Mouse (Mus musculus): ENCODE measurements around the gene Supt5. TPM values are rescaled to one million over a fixed set of nuclear protein-coding genes. Genes with fewer than 3 reads are reported as not detected.

Supt5 gene
- total and polyA plus RNA-seq, 3 experiments: 66.0 to 448 (median 156) TPM

GRCm38 (mm10) chr7:28344637-28345036, 6.1 kb upstream of the Supt5 start:
- Histone ChIP-seq H3K27ac (ENCODE audit: control insufficient read depth, low read depth, low read length) (no peak overlapping the region), H3K4me3 (ENCODE audit: control insufficient read depth in 1 of 2, insufficient read depth in 1 of 2, low read depth in 2 of 2, low read length in 2 of 2) (no peak overlapping the region), H3K4me1 (ENCODE audit: control insufficient read depth in 1 of 2, insufficient read depth in 2 of 2, low read length in 2 of 2) (peaks cover 0 to 11% of the 10 kb centered on the region in 2 experiments; a peak in 3 of 4 replicates), H3K27me3 (ENCODE audit: control insufficient read depth in 1 of 2, insufficient read depth in 2 of 2, low read length in 2 of 2) (no peaks in the 10 kb centered on the region), H3K36me3 (ENCODE audit: control insufficient read depth in 1 of 2, insufficient read depth in 2 of 2, low read length in 2 of 2) (peaks cover 0 to 7% of the 10 kb centered on the region in 2 experiments; a peak in 2 of 4 replicates), H3K79me2 (ENCODE audit: control insufficient read depth, insufficient read depth, low read length, poor library complexity) (no peaks in the 10 kb centered on the region), H3K9me3 (replicated peaks; ENCODE audit: insufficient read depth, low read length) (no peaks in the 10 kb centered on the region), H3K9ac (ENCODE audit: control insufficient read depth, low read depth, low read length, poor library complexity, severe bottlenecking) (peak overlapping the region; percentile 71)
- peak; percentile 72 to 97 (median 86) for TF ChIP-seq CTCF (IDR thresholded peaks at IDR 0.05 in 2 of 3, conservative IDR thresholded peaks at IDR 0.05 in 1 of 3; ENCODE audit: control insufficient read depth in 1 of 3, insufficient read depth in 1 of 3, low read depth in 2 of 3, low read length in 3 of 3, poor library complexity in 1 of 3, severe bottlenecking in 1 of 3)
- TF ChIP-seq SMC3 (IDR thresholded peaks at IDR 0.05; ENCODE audit: low read depth, low read length): peak; percentile 66
- 0 out of 2 replicates have a peak, but pooled peaks have one; percentile 46 for TF ChIP-seq MAX (IDR thresholded peaks at IDR 0.05; ENCODE audit: low read length)
- TF ChIP-seq ZC3H11A (IDR thresholded peaks at IDR 0.05; ENCODE audit: low read depth, low read length): peak; percentile 58
- peak; percentile 62; the same call in 1 of the 2 replicates for TF ChIP-seq MYC (IDR thresholded peaks at IDR 0.05; ENCODE audit: low read depth, low read length)
- TF ChIP-seq TAL1 (IDR thresholded peaks at IDR 0.05; ENCODE audit: low read length): no peak
- TF ChIP-seq RAD21 (IDR thresholded peaks at IDR 0.05; ENCODE audit: low read depth, low read length): peak; percentile 66
- no peak for TF ChIP-seq GATA1 (IDR thresholded peaks at IDR 0.05; ENCODE audit: low read depth, low read length)
- peak; percentile 66 for TF ChIP-seq MXI1 (IDR thresholded peaks at IDR 0.05; ENCODE audit: low read depth, low read length)
- peak; percentile 65; the same call in 1 of the 2 replicates for TF ChIP-seq SIN3A (IDR thresholded peaks at IDR 0.05; ENCODE audit: low read length)
- peak; percentile 87 for DNase-seq (ENCODE audit: low read depth, low spot score)

DNA sequence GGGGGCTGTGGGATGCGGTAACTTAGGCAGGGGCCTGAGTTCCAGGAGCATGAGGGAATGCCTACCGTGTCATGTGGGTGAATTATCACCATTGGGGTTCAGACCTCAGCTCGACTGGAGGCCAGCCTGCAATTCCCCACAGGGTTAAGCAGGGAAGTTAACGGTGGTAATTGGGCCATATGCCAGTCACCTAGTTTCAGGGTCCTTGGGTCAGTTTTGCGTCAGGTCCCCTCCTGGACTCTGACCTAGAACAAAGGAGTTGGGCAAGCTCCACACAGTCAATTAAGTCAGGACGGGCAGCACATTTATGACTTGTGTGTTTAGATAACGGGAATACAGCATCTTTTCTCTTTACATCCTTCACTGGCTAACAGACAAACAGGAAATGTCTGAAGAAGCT, 2.8 kb upstream of the Supt5 start:
- no peak for TF ChIP-seq USF1 (IDR thresholded peaks at IDR 0.05; ENCODE audit: low read depth, low read length)
- no peak for TF ChIP-seq HCFC1 (IDR thresholded peaks at IDR 0.05; ENCODE audit: low read depth, low read length)
- TF ChIP-seq MYC (IDR thresholded peaks at IDR 0.05; ENCODE audit: low read depth, low read length): no peak
- TF ChIP-seq CTCF (IDR thresholded peaks at IDR 0.05 in 2 of 3, conservative IDR thresholded peaks at IDR 0.05 in 1 of 3; ENCODE audit: control insufficient read depth in 1 of 3, insufficient read depth in 1 of 3, low read depth in 2 of 3, low read length in 3 of 3, poor library complexity in 1 of 3, severe bottlenecking in 1 of 3): no peak
- TF ChIP-seq SMC3 (IDR thresholded peaks at IDR 0.05; ENCODE audit: low read depth, low read length): no peak
- TF ChIP-seq ELF1 (IDR thresholded peaks at IDR 0.05; ENCODE audit: low read depth, low read length): no peak
- no peak for TF ChIP-seq ZKSCAN1 (IDR thresholded peaks at IDR 0.05; ENCODE audit: low read depth, low read length)
- TF ChIP-seq USF2 (IDR thresholded peaks at IDR 0.05; ENCODE audit: borderline replicate concordance in 1 of 2, insufficient read depth in 1 of 2, low read depth in 1 of 2, low read length in 2 of 2): no peak
- peaks cover 0 to 12% of the 10 kb centered on the region in 2 experiments; a peak in 2 of 4 replicates for H3K36me3 ChIP-seq (ENCODE audit: control insufficient read depth in 1 of 2, insufficient read depth in 2 of 2, low read length in 2 of 2)
- peaks cover 21% of the 10 kb centered on the region for H3K79me2 ChIP-seq (ENCODE audit: control insufficient read depth, insufficient read depth, low read length, poor library complexity)
- H3K4me3 ChIP-seq (ENCODE audit: control insufficient read depth in 1 of 2, insufficient read depth in 1 of 2, low read depth in 2 of 2, low read length in 2 of 2): no peak overlapping the region
- no peak overlapping the region for H3K27ac ChIP-seq (ENCODE audit: control insufficient read depth, low read depth, low read length)
- peaks cover 0 to 9% of the 10 kb centered on the region in 2 experiments; a peak in 1 of 4 replicates for H3K4me1 ChIP-seq (ENCODE audit: control insufficient read depth in 1 of 2, insufficient read depth in 2 of 2, low read length in 2 of 2)
- H3K9me3 ChIP-seq (replicated peaks; ENCODE audit: insufficient read depth, low read length): no peaks in the 10 kb centered on the region
- DNase-seq (ENCODE audit: low read depth, low spot score): no peak
- no peak overlapping the region for H3K9ac ChIP-seq (ENCODE audit: control insufficient read depth, low read depth, low read length, poor library complexity, severe bottlenecking)
- H3K27me3 ChIP-seq (ENCODE audit: control insufficient read depth in 1 of 2, insufficient read depth in 2 of 2, low read length in 2 of 2): no peaks in the 10 kb centered on the region

Data from MEL (cell line).